Mouse (Mus musculus) cerebral cortex, adult 2 months (tissue): Measurements from ENCODE around the gene Msln.

Experiments used
- WGBS: fragments of 180-500 bp; shearing (Covaris S2); methylation state at CpG from one replicate; pipeline ENCODE4 v1.1.7; 2018; 5-methylcytosine and 5-hydroxymethylcytosine counted together

Msln gene

GRCm38 (mm10) chr17:25723919-25724318, 30.3 kb downstream of the Msln start:
- WGBS = 76% methylated on average over 7 of the region's 7 CpGs

GRCm38 (mm10) chr17:25723470-25723869, 30.7 kb downstream of the Msln start:
- WGBS = 96% methylated on average over 19 of the region's 19 CpGs

GRCm38 (mm10) chr17:25721476-25721875, 32.7 kb downstream of the Msln start:
- WGBS = 91% methylated on average over 5 of the region's 5 CpGs

- WGBS = 11% methylated on average over 6 of the region's 6 CpGs
Observed at GRCm38 (mm10) chr17:25717691-25718090, 36.5 kb downstream of the Msln start.

- WGBS = 3% methylated on average over 45 of the region's 45 CpGs
Observed at GRCm38 (mm10) chr17:25716711-25717637, 37.2 kb downstream of the Msln start, which contains the start of gene Gng13. Gng13 (plus strand) TSS chr17:25717171.

GRCm38 (mm10) chr17:25716130-25716529, 38.0 kb downstream of the Msln start:
- WGBS = 28% methylated on average over 6 of the region's 6 CpGs

- 74% methylated on average over 3 of the region's 3 CpGs for WGBS
Observed at GRCm38 (mm10) chr17:25715627-25716026, 38.6 kb downstream of the Msln start.

- WGBS = 90% methylated on average over 4 of the region's 4 CpGs
Observed at GRCm38 (mm10) chr17:25711136-25711535, 43.0 kb downstream of the Msln start.

- 96% methylated on average over 2 of the region's 2 CpGs for WGBS
Observed at GRCm38 (mm10) chr17:25709994-25710393, 44.2 kb downstream of the Msln start.

GRCm38 (mm10) chr17:25700863-25701496, 53.2 kb downstream of the Msln start:
- 65% methylated on average over 9 of the region's 9 CpGs for WGBS
